Mouse (Mus musculus): Measurements from ENCODE around the gene Olfr13. TPM values are rescaled to one million over a fixed set of nuclear protein-coding genes. Genes with fewer than 3 reads are reported as not detected.
"Not testable (repeated sequence)": the region's sequence is repeated elsewhere in the genome, so short reads cannot be mapped to it uniquely, and the experiment has no call there.

The Olfr13 gene
- polyA plus RNA-seq, 1 experiment, result not detected

DNA sequence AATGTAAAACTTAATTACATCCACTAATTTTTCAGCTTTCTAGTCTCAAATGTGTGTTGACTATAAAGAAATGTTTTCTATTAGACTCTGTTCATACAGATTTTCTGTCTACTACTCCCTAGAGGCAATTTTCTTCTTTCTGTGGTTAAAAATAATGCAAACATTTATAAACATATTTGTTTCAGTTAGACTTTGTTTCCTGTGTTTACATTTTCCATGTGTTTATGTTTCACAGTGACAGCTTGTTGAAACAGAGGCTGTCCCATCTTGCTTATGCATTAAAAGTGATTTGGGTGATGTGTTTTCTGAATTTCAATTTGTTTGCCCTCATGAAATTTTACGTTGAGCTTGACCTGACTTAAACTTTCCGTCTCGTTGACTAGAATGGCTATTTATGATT is 19.0 kb downstream of the Olfr13 start:
- Histone ChIP-seq H3K4me1 (ENCODE audit: control insufficient read depth, insufficient read depth, low read length) (no peaks in the 10 kb centered on the region), H3K27ac (ENCODE audit: insufficient read depth, low read depth, low read length) (no peak overlapping the region), H3K27me3 (replicated peaks; ENCODE audit: control insufficient read depth, insufficient read depth, low read length) (no peaks in the 10 kb centered on the region), H3K4me3 (ENCODE audit: insufficient read depth, low read depth, low read length) (no peak overlapping the region), H3K36me3 (ENCODE audit: control insufficient read depth, insufficient read depth, low read length) (no peaks in the 10 kb centered on the region)
- DNase-seq, result no peak
- TF ChIP-seq POLR2A (IDR thresholded peaks at IDR 0.05; ENCODE audit: low read depth, low read length), result no peak
- TF ChIP-seq CTCF (conservative IDR thresholded peaks at IDR 0.05; ENCODE audit: insufficient read depth, insufficient read length, low read depth, low read length), result no peak
- 82% methylated on average over 3 of the region's 3 CpGs for WGBS

DNA sequence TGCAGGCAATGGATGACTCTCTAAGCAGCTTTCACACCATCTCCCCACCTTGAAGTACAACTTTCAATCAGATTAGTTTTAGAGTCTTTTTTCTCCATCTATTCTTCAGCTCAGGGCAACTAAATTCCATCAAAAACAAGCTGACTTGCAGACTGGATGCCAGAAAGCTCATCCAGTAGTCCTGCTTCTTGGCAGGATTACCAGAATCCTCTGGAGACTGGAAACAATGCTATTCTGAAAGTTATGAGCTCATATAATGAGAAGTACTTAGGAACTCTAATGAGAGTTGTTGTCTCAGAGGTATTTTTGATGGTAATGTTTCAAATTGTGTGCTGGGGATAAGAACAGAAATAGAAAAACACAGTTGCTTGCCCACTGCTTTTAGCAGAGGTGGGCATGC is 24.8 kb downstream of the Olfr13 start, which contains the start of gene Olfr435:
Gene Olfr435 (plus strand): TSS at position 366 of the 400 bp plus-strand sequence.
- Histone ChIP-seq H3K4me1 (ENCODE audit: control insufficient read depth, insufficient read depth, low read length) (no peaks in the 10 kb centered on the region), H3K27ac (ENCODE audit: insufficient read depth, low read depth, low read length) (no peak within 1 kb of the TSS), H3K27me3 (replicated peaks; ENCODE audit: control insufficient read depth, insufficient read depth, low read length) (no peaks in the 10 kb centered on the region), H3K4me3 (ENCODE audit: insufficient read depth, low read depth, low read length) (no peak within 1 kb of the TSS), H3K36me3 (ENCODE audit: control insufficient read depth, insufficient read depth, low read length) (no peaks in the 10 kb centered on the region)
- no peak for DNase-seq
- TF ChIP-seq CTCF (conservative IDR thresholded peaks at IDR 0.05; ENCODE audit: insufficient read depth, insufficient read length, low read depth, low read length), result no peak
- TF ChIP-seq POLR2A (IDR thresholded peaks at IDR 0.05; ENCODE audit: low read depth, low read length), result no peak

DNA sequence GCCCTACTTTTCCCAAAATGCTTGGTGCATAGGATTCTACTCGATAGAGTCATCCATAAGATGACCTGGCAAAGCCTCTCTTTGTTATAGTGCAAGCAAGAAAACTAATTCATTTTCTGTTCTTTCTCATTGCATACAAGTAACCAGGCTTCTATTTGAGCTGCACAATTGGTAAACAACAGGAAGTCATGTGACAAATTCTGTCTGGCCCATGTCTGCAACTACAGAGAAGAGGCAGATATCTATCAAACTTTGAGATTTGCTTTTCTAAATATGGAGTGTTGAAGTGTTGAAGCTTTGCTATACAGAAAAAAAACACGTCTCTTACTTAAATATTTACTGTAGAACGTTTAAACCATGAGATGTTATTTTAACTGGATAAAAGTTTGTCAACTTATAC is 26.2 kb downstream of the Olfr13 start:
- DNase-seq, result no peak
- no peak overlapping the region for H3K27ac ChIP-seq (ENCODE audit: insufficient read depth, low read depth, low read length)
- H3K4me3 ChIP-seq (ENCODE audit: insufficient read depth, low read depth, low read length), result no peak overlapping the region
- TF ChIP-seq POLR2A (IDR thresholded peaks at IDR 0.05; ENCODE audit: low read depth, low read length) (no peak), CTCF (conservative IDR thresholded peaks at IDR 0.05; ENCODE audit: insufficient read depth, insufficient read length, low read depth, low read length) (no peak)
- 69% methylated on average over 3 of the region's 3 CpGs for WGBS
- H3K27me3 ChIP-seq (replicated peaks; ENCODE audit: control insufficient read depth, insufficient read depth, low read length), result no peaks in the 10 kb centered on the region
- no peaks in the 10 kb centered on the region for H3K36me3 ChIP-seq (ENCODE audit: control insufficient read depth, insufficient read depth, low read length)
- H3K4me1 ChIP-seq (ENCODE audit: control insufficient read depth, insufficient read depth, low read length), result no peaks in the 10 kb centered on the region

DNA sequence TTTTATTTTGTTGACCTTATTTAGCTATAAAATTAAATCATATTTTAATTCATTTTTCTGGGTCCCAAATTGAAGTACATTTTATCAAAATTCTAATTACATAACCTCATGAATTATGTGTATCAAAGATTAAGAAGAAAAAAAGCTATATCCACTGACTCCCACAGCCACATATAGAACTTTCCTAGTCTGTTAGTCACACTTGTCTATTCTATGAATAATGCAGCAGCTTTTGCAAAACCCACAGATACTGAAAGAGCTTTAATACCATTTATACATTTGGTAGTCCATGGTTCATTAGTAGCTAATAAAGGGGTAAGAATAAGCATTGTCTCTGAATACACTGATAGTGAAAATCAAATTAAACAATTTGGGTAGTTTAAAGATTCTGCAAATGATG is 30.8 kb downstream of the Olfr13 start:
- TF ChIP-seq CTCF (conservative IDR thresholded peaks at IDR 0.05; ENCODE audit: insufficient read depth, insufficient read length, low read depth, low read length), result no peak
- no peak for TF ChIP-seq POLR2A (IDR thresholded peaks at IDR 0.05; ENCODE audit: low read depth, low read length)
- no peak overlapping the region for H3K4me3 ChIP-seq (ENCODE audit: insufficient read depth, low read depth, low read length)
- H3K4me1 ChIP-seq (ENCODE audit: control insufficient read depth, insufficient read depth, low read length), result no peaks in the 10 kb centered on the region
- H3K36me3 ChIP-seq (ENCODE audit: control insufficient read depth, insufficient read depth, low read length), result no peaks in the 10 kb centered on the region
- no peaks in the 10 kb centered on the region for H3K27me3 ChIP-seq (replicated peaks; ENCODE audit: control insufficient read depth, insufficient read depth, low read length)
- no peak overlapping the region for H3K27ac ChIP-seq (ENCODE audit: insufficient read depth, low read depth, low read length)
- DNase-seq, result no peak

DNA sequence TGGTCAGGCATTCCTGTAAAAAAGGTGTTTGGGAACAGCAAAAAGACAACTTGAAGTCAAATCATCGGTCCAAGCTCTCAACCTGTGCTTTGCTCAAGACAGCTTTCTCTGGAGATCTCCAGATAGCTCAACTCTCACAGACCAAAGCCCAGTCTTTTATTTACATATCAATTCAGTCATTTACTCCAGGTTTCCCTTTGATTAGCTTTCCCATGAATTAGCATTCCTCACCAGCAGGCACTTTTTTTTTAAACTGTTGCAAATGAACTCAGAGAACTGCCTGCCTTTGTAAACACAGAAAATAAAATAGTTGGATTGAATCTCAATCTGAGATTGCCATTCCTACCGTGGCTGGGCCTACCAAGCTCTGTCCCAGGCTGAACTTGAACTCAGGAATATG is 33.4 kb downstream of the Olfr13 start:
- no peaks in the 10 kb centered on the region for H3K27me3 ChIP-seq (replicated peaks; ENCODE audit: control insufficient read depth, insufficient read depth, low read length)
- TF ChIP-seq POLR2A (IDR thresholded peaks at IDR 0.05; ENCODE audit: low read depth, low read length), result no peak
- no peak for TF ChIP-seq CTCF (conservative IDR thresholded peaks at IDR 0.05; ENCODE audit: insufficient read depth, insufficient read length, low read depth, low read length)
- 36% methylated on average over 2 of the region's 2 CpGs for WGBS
- no peaks in the 10 kb centered on the region for H3K36me3 ChIP-seq (ENCODE audit: control insufficient read depth, insufficient read depth, low read length)
- no peak for DNase-seq
- no peak overlapping the region for H3K4me3 ChIP-seq (ENCODE audit: insufficient read depth, low read depth, low read length)
- H3K4me1 ChIP-seq (ENCODE audit: control insufficient read depth, insufficient read depth, low read length), result no peaks in the 10 kb centered on the region
- no peak overlapping the region for H3K27ac ChIP-seq (ENCODE audit: insufficient read depth, low read depth, low read length)

DNA sequence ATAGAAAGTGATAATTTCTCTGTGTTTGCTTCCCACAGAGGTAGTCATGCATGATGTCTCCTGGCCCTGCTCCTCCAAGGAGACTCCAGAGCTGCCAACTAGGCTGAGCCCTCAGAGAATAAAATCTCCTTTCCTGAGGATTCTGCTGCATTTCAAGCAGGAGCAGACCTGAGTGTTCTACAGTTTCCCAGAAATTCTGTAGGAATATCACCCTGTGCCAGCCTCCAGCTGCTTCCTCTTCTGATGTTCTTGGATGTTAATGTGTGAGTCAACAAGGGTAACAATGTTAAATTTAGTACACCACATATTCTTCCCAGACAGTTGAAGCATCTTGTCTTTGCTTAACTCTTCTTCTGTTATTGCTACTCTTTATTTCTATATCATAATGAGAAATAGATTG is 40.9 kb downstream of the Olfr13 start, which contains the start of gene Olfr434:
Gene Olfr434 (plus strand): TSS at position 149 of the 400 bp plus-strand sequence.
- not testable (repeated sequence) for H3K27me3 ChIP-seq (replicated peaks; ENCODE audit: control insufficient read depth, insufficient read depth, low read length); H3K27ac ChIP-seq (ENCODE audit: insufficient read depth, low read depth, low read length); H3K36me3 ChIP-seq (ENCODE audit: control insufficient read depth, insufficient read depth, low read length); H3K4me3 ChIP-seq (ENCODE audit: insufficient read depth, low read depth, low read length); DNase-seq; H3K4me1 ChIP-seq (ENCODE audit: control insufficient read depth, insufficient read depth, low read length)

Other genes with a start within 250 kb of the Olfr13 start
- not detected in 2 replicates for gene Olfr444, start 223.1 kb upstream of the Olfr13 start, polyA plus RNA-seq (2012; rRNA removed)
- not detected in 2 replicates for gene Olfr441, start 65.8 kb upstream of the Olfr13 start, polyA plus RNA-seq (2012; rRNA removed)
- not detected in 2 replicates for gene Olfr237-ps1, start 25.6 kb upstream of the Olfr13 start, polyA plus RNA-seq (2012; rRNA removed)
- not detected in 2 replicates for gene Olfr437, start 8.9 kb upstream of the Olfr13 start, polyA plus RNA-seq (2012; rRNA removed)
- gene Olfr435, start 25.0 kb downstream of the Olfr13 start, polyA plus RNA-seq (2012; rRNA removed), result not detected in 2 replicates
- gene Olfr434, start 40.9 kb downstream of the Olfr13 start, polyA plus RNA-seq (2012; rRNA removed), result not detected in 2 replicates
- not detected in 2 replicates for gene Olfr47, start 59.4 kb downstream of the Olfr13 start, polyA plus RNA-seq (2012; rRNA removed)
- gene Arhgef5, start 93.4 kb downstream of the Olfr13 start, polyA plus RNA-seq (2012; rRNA removed), result 35.2 and 36.4 TPM in 2 replicates
- 0.10 and 0.19 TPM in 2 replicates for gene Nobox, start 137.4 kb downstream of the Olfr13 start, polyA plus RNA-seq (2012; rRNA removed)

Measured in kidney, adult 2 months (tissue).